Mouse (Mus musculus) gastrocnemius, adult 18-20 months (tissue): ENCODE data around the gene Gm15217. TPM values are rescaled to one million over a fixed set of nuclear protein-coding genes. Genes with fewer than 3 reads are reported as not detected.
A peak's percentile ranks its signal among the peaks of the same experiment; 100 is the strongest.

ENCODE experiments used
- DNase-seq: peaks from one replicate; pipeline ENCODE4 v3.0.0; 2021; ENCODE audit warnings: low spot score
- total RNA-seq, 2 experiments: library from RNA; stranded (reverse); gene quantifications; 2 replicates each; pipeline ENCODE4 v1.2.3; 2021

The Gm15217 gene
- total RNA-seq, 2 experiments from 2014 or later, result not detected

GRCm38 (mm10) chr14:46391621-46392170, 12.5 kb downstream of the Gm15217 start:
- no peak for DNase-seq

GRCm38 (mm10) chr14:46398091-46398695, 19.0 kb downstream of the Gm15217 start:
- no peak for DNase-seq

- no peak for DNase-seq
These were observed 20.7 kb downstream of the Gm15217 start for GRCm38 (mm10) chr14:46399925-46400324.

GRCm38 (mm10) chr14:46408319-46408718, 29.1 kb downstream of the Gm15217 start:
- no peak for DNase-seq

- peak; percentile 18 for DNase-seq
These were observed 29.8 kb downstream of the Gm15217 start for GRCm38 (mm10) chr14:46409016-46409415.

DNA sequence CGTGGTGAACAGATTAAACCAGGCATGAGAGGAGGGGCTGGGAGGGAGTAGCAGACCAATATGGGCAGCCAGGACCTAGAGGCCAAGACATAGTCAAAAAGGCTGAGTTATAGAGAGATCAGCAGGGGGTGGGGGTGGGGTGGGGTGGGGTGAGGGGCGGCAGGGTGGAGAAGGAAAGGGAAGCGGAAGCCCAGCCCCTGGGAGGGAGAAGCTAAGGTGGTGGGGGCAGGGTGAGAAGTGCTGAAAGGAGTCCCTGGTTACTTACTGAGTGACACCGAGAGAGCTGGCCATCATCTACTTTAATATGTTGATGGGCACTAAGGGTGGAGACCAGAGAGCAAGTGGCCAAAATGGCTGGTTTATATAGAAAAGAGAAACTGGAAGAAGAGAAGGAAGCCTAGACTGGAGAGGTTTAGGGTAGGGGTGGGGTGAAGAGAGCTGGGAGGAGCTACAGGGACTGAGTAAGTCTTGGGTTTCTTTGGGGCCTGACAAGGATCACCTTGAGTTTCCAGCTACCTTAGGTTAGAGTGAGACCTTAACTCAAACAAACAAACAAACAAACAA, 31.4 kb downstream of the Gm15217 start:
- no peak for DNase-seq

DNA sequence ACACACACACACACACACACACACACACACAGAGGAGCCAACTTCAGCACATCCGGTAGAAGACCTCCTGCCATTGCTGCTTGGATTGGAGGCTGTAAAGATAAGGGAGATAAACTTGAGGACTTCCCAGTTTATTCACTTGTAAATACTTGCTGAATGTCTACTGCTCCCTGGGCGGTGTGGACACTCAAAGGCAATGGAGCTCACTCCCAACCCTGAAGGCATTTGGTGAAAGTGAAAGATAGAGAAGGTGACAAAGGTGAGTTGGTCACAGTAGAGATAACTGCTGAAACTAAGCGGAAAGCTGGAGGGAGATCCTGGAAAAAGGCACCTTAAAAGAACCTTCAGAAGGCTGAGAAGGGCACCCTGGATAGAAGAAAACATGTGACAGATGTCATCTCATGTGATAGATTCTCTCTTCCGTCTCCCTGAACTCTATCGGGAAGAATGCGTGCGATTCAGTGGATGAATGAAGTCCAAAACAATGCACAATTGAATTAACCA, 33.3 kb downstream of the Gm15217 start:
- no peak for DNase-seq

- DNase-seq, result no peak
These were observed 39.3 kb downstream of the Gm15217 start for GRCm38 (mm10) chr14:46418371-46419097.

DNA sequence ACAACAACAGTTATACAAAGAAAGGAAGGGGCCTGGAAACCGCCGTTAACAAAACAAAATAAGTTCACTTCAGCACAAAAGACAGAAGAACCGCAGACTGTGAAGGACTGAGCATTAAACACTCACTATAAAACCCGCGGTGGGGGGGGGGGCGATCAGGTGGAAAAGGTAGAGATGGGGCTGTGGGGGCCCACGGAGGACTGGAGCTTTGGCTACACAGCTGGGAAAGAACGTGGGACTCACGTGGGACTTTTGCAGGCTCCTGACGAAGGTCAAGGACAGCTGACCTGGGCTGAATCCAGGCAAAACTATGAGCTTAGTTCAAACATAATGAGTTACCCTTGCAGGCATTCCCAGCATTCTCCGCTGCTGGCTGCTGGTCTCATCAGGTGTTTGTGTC, 40.1 kb downstream of the Gm15217 start:
- DNase-seq, result no peak

DNA sequence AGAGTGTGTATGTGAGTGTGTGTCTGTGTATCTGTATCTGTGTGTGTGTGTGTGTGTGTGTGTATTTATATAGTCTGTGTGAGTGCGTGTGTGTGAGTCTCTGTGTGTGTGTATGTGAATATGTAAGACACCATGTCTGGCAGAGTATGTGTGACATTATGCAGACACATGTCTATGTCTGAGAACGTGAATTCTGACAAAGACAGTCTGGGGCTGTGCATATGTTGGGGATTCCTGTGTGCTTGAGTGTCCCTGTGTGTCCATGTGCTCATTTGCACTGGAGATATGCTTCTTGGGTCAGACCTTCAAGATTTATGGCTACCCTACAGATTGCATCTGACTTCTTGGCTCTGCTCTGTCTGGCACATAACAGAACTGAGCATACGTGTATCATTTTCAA, 42.6 kb downstream of the Gm15217 start:
- DNase-seq, result no peak

- no peak for DNase-seq
These were observed 48.0 kb downstream of the Gm15217 start for GRCm38 (mm10) chr14:46427251-46427650.

GRCm38 (mm10) chr14:46430231-46430630, 51.0 kb downstream of the Gm15217 start:
- DNase-seq, result no peak

Other genes starting within 250 kb of the Gm15217 start
- 1 to 10 TPM; 7.8 to 8.8 TPM for gene Bmp4, start 11.3 kb downstream of the Gm15217 start, total RNA-seq